Mouse (Mus musculus): Measurements from ENCODE around the gene Atp1b3.
A peak's percentile ranks its signal among the peaks of the same experiment; 100 is the strongest.
"Not testable (repeated sequence)": the region's sequence is repeated elsewhere in the genome, so short reads cannot be mapped to it uniquely, and the experiment has no call there.

Atp1b3 gene

DNA sequence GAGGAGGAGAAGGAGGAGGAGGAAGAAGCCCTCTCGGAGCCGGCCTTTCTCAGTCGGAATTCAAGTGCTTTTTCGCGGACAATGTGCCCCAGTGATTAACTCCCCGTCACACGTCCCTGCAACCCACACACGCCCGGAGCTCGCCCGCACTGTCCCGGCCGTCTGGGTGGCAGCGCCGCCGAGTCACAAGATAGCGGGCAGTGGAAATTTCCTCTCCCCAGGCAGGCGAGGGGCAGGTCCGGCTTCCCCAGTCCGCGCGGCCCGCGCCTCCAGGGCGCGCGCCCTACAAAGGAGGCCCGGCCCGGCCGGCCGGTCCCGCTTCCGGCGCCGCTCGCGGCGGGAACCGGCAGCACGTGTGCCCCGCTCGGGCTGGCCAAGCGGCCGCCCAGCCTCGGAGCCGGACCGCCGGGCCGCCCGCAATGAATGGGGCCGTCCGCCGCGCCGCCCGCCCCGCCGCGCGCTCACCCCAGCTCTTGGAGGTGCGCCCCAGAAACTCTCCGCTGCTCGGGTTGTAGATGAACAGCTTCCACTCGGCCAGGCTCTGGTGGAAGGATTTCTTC, 581 bp downstream of the Atp1b3 start:
- peak; percentile 34 to 54 for DNase-seq (ENCODE audit: low spot score in 2 of 2)

GRCm38 (mm10) chr9:96360056-96360455, 4.2 kb downstream of the Atp1b3 start:
- DNase-seq (ENCODE audit: low spot score in 2 of 2), result no peak

DNA sequence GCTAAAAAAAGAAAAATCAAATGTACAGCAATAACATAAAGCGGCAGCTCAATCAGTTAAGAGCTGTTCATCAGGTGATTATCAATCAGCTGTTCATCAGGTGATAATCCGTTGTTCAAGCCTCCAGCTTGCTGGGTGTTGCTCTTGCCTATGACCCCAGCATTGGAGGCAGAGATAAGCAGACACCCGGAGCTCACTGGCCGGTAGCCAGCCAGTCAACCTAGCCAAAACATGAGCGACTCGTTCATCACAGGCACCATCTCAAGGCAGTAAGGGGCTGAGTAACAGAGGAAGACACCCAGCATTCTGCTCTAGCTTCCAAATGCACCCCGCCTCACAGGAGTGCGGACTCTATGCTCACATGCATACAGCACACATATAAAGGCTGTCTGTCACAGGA, 10.4 kb downstream of the Atp1b3 start:
- no peak for DNase-seq (ENCODE audit: low spot score in 2 of 2)

DNA sequence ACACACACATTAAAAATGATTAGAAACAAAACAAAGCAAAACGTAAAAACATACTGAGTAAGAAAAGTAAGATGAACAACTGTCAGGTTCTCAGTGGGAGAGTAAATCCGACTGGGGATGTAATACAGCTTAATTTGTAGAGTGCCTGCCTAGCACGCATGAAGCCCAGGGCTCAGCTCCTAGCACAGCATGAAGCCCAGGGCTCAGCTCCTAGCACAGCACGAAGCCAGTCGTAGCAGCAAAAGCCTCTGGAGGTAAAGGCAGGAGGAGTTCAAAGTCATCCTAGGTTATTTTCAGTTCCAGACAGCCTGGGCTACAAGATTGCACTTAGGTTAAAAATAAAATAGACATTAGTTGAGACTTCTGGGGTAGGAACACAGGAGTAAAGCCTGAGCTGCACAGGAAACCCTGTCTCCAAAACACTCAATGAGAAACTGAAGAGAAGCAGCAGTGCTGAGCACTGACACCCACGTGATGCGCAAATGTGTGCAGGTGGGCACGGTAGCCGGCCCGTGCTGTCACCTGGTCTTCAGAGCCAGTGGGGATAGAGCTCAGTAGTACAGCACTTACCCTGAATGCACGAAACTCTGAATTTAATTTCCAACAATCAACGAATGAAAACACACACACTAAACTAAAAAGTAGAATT, 11.0 kb downstream of the Atp1b3 start:
- DNase-seq (ENCODE audit: low spot score in 2 of 2), result no peak

DNA sequence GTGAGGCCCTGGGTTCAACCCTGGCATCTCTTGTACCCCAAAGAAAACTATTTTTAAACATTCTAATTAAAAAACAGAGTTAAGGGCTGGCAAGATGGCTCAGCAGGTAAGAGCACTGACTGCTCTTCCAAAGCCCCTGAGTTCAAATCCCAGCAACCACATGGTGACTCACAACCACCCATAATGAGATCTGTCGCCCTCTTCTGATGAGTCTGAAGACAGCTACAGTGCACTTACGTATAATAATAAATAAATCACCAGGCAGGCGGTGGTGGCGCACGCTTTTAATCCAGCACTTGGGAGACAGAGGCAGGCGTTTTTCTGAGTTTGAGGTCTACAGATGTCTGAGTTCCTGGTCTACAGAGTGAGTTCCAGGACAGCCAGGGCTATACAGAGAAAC, 12.5 kb downstream of the Atp1b3 start:
- DNase-seq (ENCODE audit: low spot score in 2 of 2), result not testable (repeated sequence)

DNA sequence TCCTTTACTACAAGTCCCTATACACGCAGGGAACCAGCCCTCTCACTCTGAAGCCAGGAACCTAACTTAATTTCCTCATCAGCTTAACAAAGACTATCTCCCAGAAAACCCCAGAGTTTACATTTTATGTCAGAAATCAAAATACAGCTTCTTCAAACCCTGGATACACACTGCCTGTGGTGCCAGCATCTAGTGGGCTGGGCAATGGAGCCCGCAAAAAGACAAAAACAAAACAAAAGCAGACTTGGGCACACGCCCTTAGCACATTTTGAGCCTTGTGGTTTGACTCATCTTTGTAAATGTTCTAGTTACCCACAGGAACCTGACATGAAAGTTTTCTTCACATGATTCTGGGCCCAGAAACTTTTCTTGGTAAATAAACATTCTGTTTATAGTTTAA, 13.8 kb downstream of the Atp1b3 start:
- no peak for DNase-seq (ENCODE audit: low spot score in 2 of 2)

- peak in 1 of 2 experiments; percentile 27 for DNase-seq (ENCODE audit: low spot score in 2 of 2)
Observed at GRCm38 (mm10) chr9:96350010-96350409, 14.2 kb downstream of the Atp1b3 start.

DNA sequence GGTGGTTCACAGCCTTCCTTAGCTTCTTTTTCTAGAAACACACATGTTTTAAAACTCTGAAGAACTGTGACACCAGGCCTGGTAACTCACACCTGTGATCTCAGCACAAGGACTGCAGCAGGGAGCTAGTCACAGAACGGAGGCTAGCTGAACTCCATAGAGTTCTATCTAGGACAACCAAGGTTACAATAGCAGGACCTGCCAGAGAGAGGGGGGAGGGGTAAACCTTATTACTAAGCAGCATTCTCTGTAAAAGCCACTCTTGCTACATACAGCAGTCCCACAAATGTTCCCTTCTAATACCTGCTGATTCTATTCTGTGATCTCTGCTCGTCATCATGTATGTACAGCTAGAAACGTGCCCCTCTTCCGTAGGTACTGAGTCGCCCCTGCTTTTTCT, 15.4 kb downstream of the Atp1b3 start:
- DNase-seq (ENCODE audit: low spot score in 2 of 2), result no peak

DNA sequence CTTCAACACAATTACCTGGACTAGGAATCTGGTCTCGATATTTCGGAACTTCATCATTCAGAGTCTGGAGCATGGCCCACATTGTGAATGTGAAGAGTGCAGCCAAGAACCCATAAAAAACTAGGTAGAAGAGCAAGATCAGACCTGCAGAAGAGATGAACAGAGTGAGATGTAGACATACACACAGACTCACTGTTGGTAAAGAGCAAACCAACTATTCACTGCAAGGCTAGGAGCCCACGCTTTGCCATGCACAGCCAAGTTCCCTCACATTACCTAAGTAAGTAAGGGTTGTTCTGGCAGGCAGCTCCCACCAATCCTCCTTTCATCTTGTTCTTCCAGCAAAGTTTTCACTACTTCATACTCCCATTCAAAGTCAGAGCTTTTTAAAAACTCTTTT, 18.5 kb downstream of the Atp1b3 start:
- no peak for DNase-seq (ENCODE audit: low spot score in 2 of 2)

DNA sequence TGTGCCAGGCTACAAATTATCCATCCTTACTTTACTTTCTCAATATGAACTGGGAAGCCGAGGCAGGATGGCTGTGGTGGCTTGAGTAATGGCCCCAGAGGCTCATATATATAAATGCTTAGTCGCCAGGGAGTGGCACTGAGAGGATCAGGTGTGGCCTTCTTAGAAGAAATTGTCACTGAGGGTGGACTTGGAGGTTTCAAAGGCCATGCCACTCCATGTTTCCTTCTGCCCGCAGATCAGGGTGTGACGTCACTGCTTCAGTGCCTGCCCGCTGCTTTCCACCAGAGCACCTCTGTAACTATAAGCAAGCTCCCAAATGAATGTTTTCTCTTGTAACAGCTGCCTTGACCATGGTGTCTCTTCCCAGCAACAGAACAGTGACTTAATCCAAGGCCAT, 33.1 kb downstream of the Atp1b3 start:
- DNase-seq (ENCODE audit: low spot score in 2 of 2), result no peak

DNA sequence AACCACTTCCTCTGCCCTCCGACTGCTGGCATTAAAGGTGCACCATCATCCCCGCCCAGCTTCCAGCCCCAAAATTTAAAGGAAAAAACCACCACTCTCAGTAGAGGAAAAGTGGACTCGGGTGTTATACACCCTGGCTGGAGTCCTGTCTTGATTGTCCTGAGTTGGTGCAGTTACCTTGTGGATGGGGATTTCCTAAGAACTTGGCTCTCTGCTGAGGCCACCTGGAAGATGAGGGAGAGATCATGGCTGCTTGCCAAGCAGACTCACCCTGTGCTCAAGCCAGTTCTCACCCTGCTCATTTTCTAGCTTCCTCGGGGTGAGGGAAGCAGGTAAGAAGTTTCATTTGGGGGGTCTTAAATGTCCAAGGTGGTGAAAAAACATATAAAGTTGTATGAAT, 36.0 kb downstream of the Atp1b3 start:
- DNase-seq (ENCODE audit: low spot score in 2 of 2), result no peak

DNA sequence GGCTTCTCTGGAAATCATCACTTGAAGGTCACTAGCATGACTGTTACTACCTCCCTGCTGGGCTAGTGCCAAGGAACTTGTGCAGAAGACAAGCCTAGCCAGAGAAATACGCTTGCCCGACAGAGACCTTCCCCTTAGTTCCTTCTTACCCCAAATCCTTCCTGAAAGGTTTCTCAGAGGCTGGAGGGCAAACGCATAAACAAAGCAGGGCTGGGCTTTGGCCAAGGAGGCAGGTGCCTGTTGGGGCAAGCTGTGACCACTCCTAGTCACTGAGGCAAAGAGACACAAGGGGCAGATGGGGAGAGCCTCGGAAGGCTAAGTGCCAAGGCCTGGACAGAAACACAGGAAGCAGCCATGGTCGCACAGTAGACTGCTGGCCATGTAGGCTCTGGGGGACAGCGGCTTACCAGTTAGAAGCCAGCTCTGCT, 37.7 kb downstream of the Atp1b3 start:
- DNase-seq (ENCODE audit: low spot score in 2 of 2), result no peak

GRCm38 (mm10) chr9:96324502-96324901, 39.7 kb downstream of the Atp1b3 start:
- DNase-seq (ENCODE audit: low spot score in 2 of 2), result no peak

DNA sequence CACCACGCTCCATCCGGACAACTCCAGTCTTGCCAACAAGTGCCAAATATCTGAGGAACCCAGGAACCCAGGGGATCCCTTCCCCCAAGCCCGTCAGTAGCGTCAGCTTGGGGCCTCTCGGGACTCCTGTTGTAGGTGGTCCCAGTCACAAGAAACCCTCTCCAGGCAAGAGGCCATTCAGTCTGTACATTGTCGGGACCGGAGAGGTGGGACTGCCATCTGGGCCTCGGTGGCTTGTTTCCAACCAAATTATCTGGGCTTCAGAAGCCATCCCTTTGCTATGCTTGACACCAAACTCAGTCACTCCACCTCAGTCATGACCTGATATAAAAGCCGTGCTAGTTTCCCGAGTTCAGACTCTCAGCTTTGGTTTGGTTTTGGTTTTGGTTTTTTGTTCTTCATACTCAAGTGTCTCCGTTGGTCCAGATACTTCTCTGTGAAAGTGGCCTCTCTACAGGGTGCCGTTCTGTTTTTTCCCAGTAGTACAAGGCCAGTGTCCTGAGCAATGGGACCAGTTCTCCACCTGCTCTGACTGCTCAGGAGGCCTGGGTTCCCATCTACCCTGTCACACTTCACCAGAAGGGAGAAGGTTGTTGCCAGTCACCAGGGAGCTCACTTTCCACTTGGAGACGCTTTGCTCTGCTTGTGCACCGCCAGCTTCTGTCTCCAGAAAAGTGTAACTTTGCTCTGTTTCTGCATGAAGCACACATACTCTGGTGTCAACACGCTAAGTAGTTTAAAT, 41.7 kb downstream of the Atp1b3 start:
- no peak for DNase-seq (ENCODE audit: low spot score in 2 of 2)

DNA sequence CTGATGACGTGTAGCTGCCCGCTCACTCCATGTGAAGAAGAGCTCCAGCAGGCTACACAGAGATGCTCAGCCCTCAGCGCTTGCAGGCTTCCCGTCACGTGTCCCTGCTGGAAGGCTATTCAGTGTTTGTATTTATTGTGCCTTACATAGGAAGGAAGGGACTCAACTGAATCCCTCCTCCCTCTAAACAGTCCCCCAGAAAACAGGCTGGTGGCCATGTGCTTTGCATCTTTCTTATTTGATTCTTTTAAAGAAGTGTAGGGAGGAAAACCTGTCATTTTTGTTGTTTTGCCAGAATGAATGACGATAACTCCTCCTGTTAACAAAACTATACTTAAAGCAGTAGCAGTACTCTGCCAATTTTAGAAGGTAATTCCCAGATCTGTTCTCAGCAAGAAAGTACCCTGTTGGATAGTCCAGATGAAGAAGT, 43.7 kb downstream of the Atp1b3 start:
- peak; percentile 17 to 23 for DNase-seq (ENCODE audit: low spot score in 2 of 2)

DNA sequence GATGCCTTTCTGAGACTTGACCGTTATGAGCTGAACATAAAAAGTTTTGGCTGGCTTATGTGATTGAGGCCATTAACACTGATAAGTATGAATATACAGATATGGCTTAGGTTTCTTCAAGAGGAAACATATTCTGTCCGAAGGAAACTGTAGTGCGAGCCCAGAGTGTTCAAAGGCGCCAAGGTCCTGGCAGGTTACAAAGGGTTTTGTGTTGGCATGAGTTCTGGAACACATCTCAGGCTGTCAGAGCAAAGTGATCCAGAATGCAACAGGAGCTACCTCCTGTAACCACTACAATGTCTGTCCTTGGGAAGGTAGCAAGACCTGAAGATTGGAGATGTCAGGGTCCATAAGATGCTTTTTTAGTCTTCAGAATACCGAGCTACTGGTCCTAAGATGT, 44.9 kb downstream of the Atp1b3 start:
- no peak for DNase-seq (ENCODE audit: low spot score in 2 of 2)

- DNase-seq (ENCODE audit: low spot score in 2 of 2), result no peak
Observed at GRCm38 (mm10) chr9:96312074-96312473, 52.2 kb downstream of the Atp1b3 start.

DNA sequence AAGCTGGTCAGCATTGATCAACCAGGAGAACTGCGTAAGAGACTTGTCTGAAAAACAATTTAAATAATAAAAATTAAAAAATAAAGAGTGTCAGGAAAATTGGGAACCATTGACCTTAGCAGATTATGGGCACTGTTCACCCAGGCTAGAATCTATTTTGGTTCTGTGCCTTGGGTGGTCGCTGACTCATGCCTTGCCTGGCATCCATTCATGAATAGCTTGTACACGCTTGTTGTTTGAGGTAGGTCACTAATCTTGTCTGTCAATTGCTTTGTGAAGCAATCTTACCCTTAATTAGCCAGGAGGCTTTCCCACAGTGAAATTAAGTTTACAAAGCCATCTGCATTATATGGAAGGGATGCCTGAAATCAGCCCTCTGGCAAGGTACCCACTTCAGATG, 55.4 kb downstream of the Atp1b3 start:
- no peak for DNase-seq (ENCODE audit: low spot score in 2 of 2)

DNA sequence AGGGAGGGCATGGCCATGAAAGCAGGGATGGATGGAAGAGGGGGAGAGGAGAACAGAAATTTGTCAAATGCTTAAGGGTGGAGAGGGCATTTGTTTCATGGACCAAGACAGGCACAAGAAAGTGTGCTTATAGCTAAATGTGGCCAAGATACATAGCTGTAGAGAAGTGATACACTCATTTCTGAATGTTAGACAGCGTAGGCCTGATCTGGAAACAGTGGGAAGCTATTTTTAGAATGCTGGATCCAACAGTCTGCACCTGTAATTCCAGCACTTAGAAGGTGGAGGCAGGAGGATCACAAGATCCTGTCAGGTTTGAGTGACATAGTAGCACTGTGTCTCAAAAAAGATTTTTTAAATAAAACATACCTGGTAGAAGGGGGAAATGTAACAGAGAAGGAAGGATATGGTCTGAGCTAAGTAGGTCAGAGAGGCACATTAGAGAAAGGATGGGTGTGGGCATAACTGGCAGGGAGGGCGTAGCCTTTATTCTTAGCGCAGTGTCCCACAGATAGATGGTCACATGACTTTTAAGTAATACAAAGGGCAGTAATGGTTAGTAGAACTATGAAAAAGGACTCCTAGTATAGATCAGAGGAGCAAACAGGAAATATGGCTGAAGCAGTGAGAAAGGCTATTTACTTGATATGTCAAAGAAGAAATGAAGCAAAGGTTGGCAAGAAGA, 64.8 kb downstream of the Atp1b3 start:
- DNase-seq (ENCODE audit: low spot score in 2 of 2), result no peak

GRCm38 (mm10) chr9:96292144-96292543, 72.1 kb downstream of the Atp1b3 start:
- no peak for DNase-seq (ENCODE audit: low spot score in 2 of 2)

DNA sequence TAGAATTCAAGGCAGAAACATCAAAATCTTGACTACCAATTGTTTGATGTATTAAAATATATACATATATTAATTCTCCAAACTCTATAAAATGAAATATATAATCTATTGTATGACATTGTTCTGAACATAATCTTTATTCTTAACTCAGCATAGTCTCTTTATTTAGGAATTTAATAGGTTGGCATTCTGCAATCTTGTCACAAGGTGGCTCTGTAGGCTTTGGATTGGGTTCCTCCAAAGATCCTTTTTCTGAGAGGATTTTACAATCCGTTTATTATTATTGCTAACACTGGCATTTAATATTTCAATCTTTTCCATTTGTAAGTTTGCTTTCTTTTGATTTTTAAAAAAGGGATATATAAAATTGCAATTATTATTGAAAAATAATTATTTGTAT, 79.3 kb downstream of the Atp1b3 start:
- no peak for DNase-seq (ENCODE audit: low spot score in 2 of 2)
